Mouse (Mus musculus) liver, postnatal 0 days (tissue): Measurements from ENCODE around the gene Acot4.

Experiments
- CTCF ChIP-seq: sonication (generic); IDR thresholded peaks from 2 replicates; pipeline ENCODE4 v1.5.1; 2016; ENCODE audit warnings: antibody characterized with exemption, low read depth
- EP300 ChIP-seq: IDR thresholded peaks from 2 replicates; pipeline ENCODE4 v1.6.1; 2016; ENCODE audit warnings: antibody characterized with exemption, low read depth, mild to moderate bottlenecking

- TF ChIP-seq CTCF (no peak), EP300 (no peak)
These were observed 29.4 kb upstream of the Acot4 start for GRCm38 (mm10) chr12:84008729-84009128.
